Mouse (Mus musculus) limb, embryonic 11.5 days (tissue): Measurements from ENCODE around the gene Syk. TPM values are rescaled to one million over a fixed set of nuclear protein-coding genes. Genes with fewer than 3 reads are reported as not detected.

Source experiments
- ATAC-seq: fragments of 200-750 bp; cut with Nextera tagmentation; 2 replicates; pipeline ENCODE4 v1.8.0; 2017; ENCODE audit warnings: low read depth; ENCODE audit not compliant: insufficient number of reproducible peaks, low FRiP score, low TSS enrichment
- DNase-seq: peaks from one replicate; pipeline ENCODE4 v3.0.0-alpha.2; 2015; ENCODE audit warnings: low spot score
- H3K27ac ChIP-seq: fragments of 300-500 bp; sonication (generic); replicated peaks from 2 replicates; pipeline ENCODE4 v1.5.1; 2014; ENCODE audit warnings: low read depth, mild to moderate bottlenecking, low read length
- H3K27me3 ChIP-seq: fragments of 300-500 bp; sonication (generic); 2 replicates; pipeline ENCODE4 v1.6.1; 2014; ENCODE audit warnings: mild to moderate bottlenecking, low read length, mixed read lengths; ENCODE audit not compliant: control insufficient read depth, insufficient read depth
- H3K36me3 ChIP-seq: fragments of 300-500 bp; sonication (generic); 2 replicates; pipeline ENCODE4 v1.6.1; 2014; ENCODE audit warnings: mild to moderate bottlenecking, low read length, moderate library complexity, mixed read lengths; ENCODE audit not compliant: control insufficient read depth, insufficient read depth
- H3K4me1 ChIP-seq: fragments of 300-500 bp; sonication (generic); 2 replicates; pipeline ENCODE4 v1.6.1; 2014; ENCODE audit warnings: low read length, mixed read lengths; ENCODE audit not compliant: control insufficient read depth, insufficient read depth
- H3K4me2 ChIP-seq: fragments of 300-500 bp; sonication (generic); 2 replicates; pipeline ENCODE4 v1.6.1; 2014; ENCODE audit warnings: low read depth, mild to moderate bottlenecking, moderate library complexity; ENCODE audit not compliant: severe bottlenecking
- H3K4me3 ChIP-seq: fragments of 300-500 bp; sonication (generic); 2 replicates; pipeline ENCODE4 v1.5.1; 2014; ENCODE audit warnings: low read depth, low read length
- H3K9ac ChIP-seq: fragments of 300-500 bp; sonication (generic); 2 replicates; pipeline ENCODE4 v1.6.1; 2014; ENCODE audit warnings: mild to moderate bottlenecking, low read length
- H3K9me3 ChIP-seq: fragments of 300-500 bp; sonication (generic); 2 replicates; pipeline ENCODE4 v1.6.1; 2016; ENCODE audit warnings: low read length; ENCODE audit not compliant: control insufficient read depth
- WGBS: fragments of 180-500 bp; shearing (Covaris S2); extraction: QIAGEN DNeasy Blood & Tissue Kit; methylation state at CpG from one replicate; pipeline ENCODE4 v1.1.7; 2014; 5-methylcytosine and 5-hydroxymethylcytosine counted together
- polyA plus RNA-seq: library from polyadenylated mRNA; unstranded; fragments of >200 nt; fragmentation: Nextera tagmentation; extraction: Ambion mirVana; gene quantifications from 2 replicates; pipeline ENCODE4 v1.2.1, GENCODE M21; 2014

Gene Syk
- polyA plus RNA-seq, 1 experiment from 2014 or later, result 2.5 TPM

GRCm38 (mm10) chr13:52572451-52573446, 10.2 kb upstream of the Syk start:
- Histone ChIP-seq H3K4me1 (no peaks in the 10 kb centered on the region), H3K36me3 (no peaks in the 10 kb centered on the region), H3K9me3 (no peaks in the 10 kb centered on the region), H3K27me3 (no peaks in the 10 kb centered on the region), H3K4me3 (no peak overlapping the region), H3K27ac (no peak overlapping the region), H3K4me2 (no peak overlapping the region), H3K9ac (no peak overlapping the region)
- 87% methylated on average over 9 of the region's 9 CpGs for WGBS
- DNase-seq (no peak), ATAC-seq (no peak)

GRCm38 (mm10) chr13:52574311-52574710, 8.7 kb upstream of the Syk start:
- Histone ChIP-seq H3K36me3 (no peaks in the 10 kb centered on the region), H3K9me3 (no peaks in the 10 kb centered on the region), H3K4me3 (no peak overlapping the region), H3K4me1 (no peaks in the 10 kb centered on the region), H3K9ac (no peak overlapping the region), H3K4me2 (no peak overlapping the region), H3K27me3 (no peaks in the 10 kb centered on the region), H3K27ac (no peak overlapping the region)
- no peak for ATAC-seq
- WGBS, result 90% methylated on average over 2 of the region's 2 CpGs
- no peak for DNase-seq

DNA sequence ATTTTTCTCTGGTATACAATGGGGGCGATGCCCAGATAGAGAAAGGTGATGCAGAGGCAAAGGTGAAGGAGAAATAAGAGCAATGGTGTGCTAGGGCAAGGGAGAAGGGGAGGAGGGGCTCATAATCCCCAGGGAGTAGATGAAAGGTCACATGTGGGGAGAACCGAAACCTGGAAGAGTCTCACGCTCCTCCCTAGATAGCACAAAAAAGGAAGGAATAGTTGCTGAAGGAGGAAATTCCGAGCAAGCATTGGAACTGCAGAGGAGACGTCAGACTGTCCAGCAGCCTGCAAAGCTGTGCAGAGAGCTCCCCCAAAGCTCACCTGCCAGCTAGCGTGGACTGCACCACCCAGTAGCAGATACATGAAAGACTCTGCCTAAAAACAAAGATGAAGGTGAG, 7.5 kb upstream of the Syk start:
- Histone ChIP-seq H3K4me2 (no peak overlapping the region), H3K9ac (no peak overlapping the region), H3K9me3 (no peaks in the 10 kb centered on the region), H3K27ac (no peak overlapping the region), H3K36me3 (no peaks in the 10 kb centered on the region), H3K27me3 (no peaks in the 10 kb centered on the region), H3K4me3 (no peak overlapping the region), H3K4me1 (no peaks in the 10 kb centered on the region)
- DNase-seq (no peak), ATAC-seq (no peak)
- 80% methylated on average over 6 of the region's 6 CpGs for WGBS

- 69% methylated on average over 7 of the region's 7 CpGs for WGBS
- Histone ChIP-seq H3K36me3 (no peaks in the 10 kb centered on the region), H3K4me3 (no peak overlapping the region), H3K4me1 (no peaks in the 10 kb centered on the region), H3K9ac (no peak overlapping the region), H3K9me3 (no peaks in the 10 kb centered on the region), H3K27me3 (no peaks in the 10 kb centered on the region), H3K27ac (no peak overlapping the region), H3K4me2 (no peak overlapping the region)
- DNase-seq, result no peak
- no peak for ATAC-seq
Observed at GRCm38 (mm10) chr13:52576021-52576614, 6.9 kb upstream of the Syk start.

DNA sequence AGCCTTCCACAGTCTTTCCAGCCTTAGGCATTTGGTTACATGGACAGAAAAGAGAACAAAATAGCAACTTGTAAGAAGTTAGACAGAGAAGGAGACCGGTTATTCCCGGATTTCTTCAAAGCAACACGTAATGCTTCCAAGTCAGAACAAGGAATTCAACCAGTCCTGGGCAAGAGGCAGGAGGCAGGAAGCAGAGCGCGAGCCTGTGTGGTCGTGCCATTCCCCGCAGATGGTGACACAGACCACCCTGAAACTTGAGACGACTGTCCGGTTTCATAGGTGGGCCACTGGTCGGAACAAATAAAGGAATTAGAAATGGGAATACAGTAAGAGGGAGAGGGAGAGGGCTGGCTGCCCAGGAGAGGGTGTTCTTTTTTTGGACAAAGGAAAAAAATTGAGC, 6.1 kb upstream of the Syk start:
- H3K4me3 ChIP-seq, result no peak overlapping the region
- H3K4me1 ChIP-seq, result no peaks in the 10 kb centered on the region
- H3K9me3 ChIP-seq, result no peaks in the 10 kb centered on the region
- H3K4me2 ChIP-seq, result no peak overlapping the region
- ATAC-seq (no peak), DNase-seq (peak; percentile 49)
- no peaks in the 10 kb centered on the region for H3K36me3 ChIP-seq
- H3K9ac ChIP-seq, result no peak overlapping the region
- H3K27me3 ChIP-seq, result no peaks in the 10 kb centered on the region
- no peak overlapping the region for H3K27ac ChIP-seq
- 26% methylated on average over 10 of the region's 10 CpGs for WGBS

DNA sequence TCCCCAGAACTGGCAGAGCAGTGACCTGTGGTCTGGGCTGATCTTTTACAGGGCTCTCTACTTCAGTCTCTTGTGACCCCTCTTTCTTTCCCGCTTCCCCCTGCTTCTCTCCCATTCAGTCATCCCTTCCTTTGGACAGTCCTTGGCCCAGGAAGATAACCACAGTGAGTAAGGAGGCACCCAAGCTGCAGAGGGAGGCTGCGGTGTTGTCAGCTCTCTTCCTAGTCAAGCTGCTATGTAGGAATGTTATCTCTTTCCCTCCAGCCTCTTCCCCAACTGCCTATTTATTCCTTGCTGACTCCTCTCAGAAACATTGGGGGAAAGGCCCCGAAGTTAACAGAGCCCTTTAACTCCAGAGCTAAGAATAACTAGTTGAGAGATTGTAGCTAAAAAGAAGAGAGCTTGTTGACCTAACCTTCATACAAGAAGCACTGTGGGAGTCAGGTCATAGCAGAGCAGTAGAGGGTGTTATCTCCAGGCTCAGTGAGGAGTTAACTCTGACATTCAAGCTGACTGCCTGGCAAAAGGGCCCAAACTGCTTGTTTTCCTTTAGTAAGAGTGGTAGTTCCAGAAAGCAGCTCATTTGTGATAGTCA, 5.5 kb upstream of the Syk start:
- no peak overlapping the region for H3K4me2 ChIP-seq
- H3K36me3 ChIP-seq, result no peaks in the 10 kb centered on the region
- H3K4me1 ChIP-seq, result no peaks in the 10 kb centered on the region
- no peaks in the 10 kb centered on the region for H3K27me3 ChIP-seq
- no peak overlapping the region for H3K4me3 ChIP-seq
- H3K27ac ChIP-seq, result no peak overlapping the region
- H3K9me3 ChIP-seq, result no peaks in the 10 kb centered on the region
- no peak overlapping the region for H3K9ac ChIP-seq
- WGBS, result 73% methylated on average over 3 of the region's 3 CpGs
- ATAC-seq (no peak), DNase-seq (no peak)

GRCm38 (mm10) chr13:52577939-52578338, 5.0 kb upstream of the Syk start:
- H3K4me1 ChIP-seq, result no peaks in the 10 kb centered on the region
- peaks cover 2% of the 10 kb centered on the region for H3K27me3 ChIP-seq
- H3K9me3 ChIP-seq, result no peaks in the 10 kb centered on the region
- WGBS, result 36% methylated on average over 4 of the region's 4 CpGs
- H3K9ac ChIP-seq, result no peak overlapping the region
- no peak overlapping the region for H3K4me2 ChIP-seq
- H3K36me3 ChIP-seq, result no peaks in the 10 kb centered on the region
- H3K27ac ChIP-seq, result no peak overlapping the region
- ATAC-seq, result no peak
- no peak for DNase-seq
- no peak overlapping the region for H3K4me3 ChIP-seq

GRCm38 (mm10) chr13:52578776-52579175, 4.2 kb upstream of the Syk start:
- ATAC-seq (no peak), DNase-seq (no peak)

More at GRCm38 (mm10) chr13:52578776-52579175, 4.2 kb upstream of the Syk start:
- H3K36me3 ChIP-seq, result no peaks in the 10 kb centered on the region
- H3K27ac ChIP-seq, result no peak overlapping the region
- H3K9me3 ChIP-seq, result no peaks in the 10 kb centered on the region
- H3K4me2 ChIP-seq, result no peak overlapping the region
- no peak overlapping the region for H3K4me3 ChIP-seq
- 63% methylated on average over 2 of the region's 2 CpGs for WGBS
- H3K27me3 ChIP-seq, result peaks cover 3% of the 10 kb centered on the region
- no peak overlapping the region for H3K9ac ChIP-seq
- no peaks in the 10 kb centered on the region for H3K4me1 ChIP-seq
